In genomic region chr2:125749330-125749729, GRCm38 (mm10) we compare ENCODE assay signal across 27 mouse cellular contexts.
"Had no signal": no experiment of that assay in that cellular context is flagged by ENCODE, and none has a peak within 500 bp of the region (broad histone marks: within the 10 kb centered on the region; RNA-seq: fewer than 3 reads in every experiment).

No protein-coding gene starts in this region.

- H3K9me3 ChIP-seq: heart, embryonic 10.5 days; heart, embryonic 12.5 days; hindbrain, embryonic 10.5 days; hindbrain, embryonic 12.5 days; intestine, embryonic 15.5 days; limb, embryonic 10.5 days; limb, embryonic 12.5 days; liver, embryonic 13.5 days; liver, embryonic 15.5 days had no signal

- H3K27ac ChIP-seq: gastrocnemius, adult 2 months; heart, embryonic 10.5 days; hindbrain, embryonic 10.5 days; hindbrain, embryonic 12.5 days; hindbrain, embryonic 14.5 days; intestine, embryonic 15.5 days; left cerebral cortex, adult 2 months; limb, embryonic 10.5 days; limb, embryonic 12.5 days; liver, embryonic 13.5 days; liver, embryonic 15.5 days had no signal

- H3K4me2 ChIP-seq: heart, embryonic 12.5 days; hindbrain, embryonic 12.5 days; hindbrain, embryonic 14.5 days; intestine, embryonic 15.5 days; limb, embryonic 12.5 days; liver, embryonic 11.5 days; liver, embryonic 13.5 days; liver, embryonic 15.5 days had no signal

- H3K4me3 ChIP-seq: gastrocnemius, adult 2 months; heart, embryonic 10.5 days; heart, embryonic 12.5 days; hindbrain, embryonic 10.5 days; hindbrain, embryonic 12.5 days; intestine, embryonic 15.5 days; left cerebral cortex, adult 2 months; limb, embryonic 10.5 days; limb, embryonic 12.5 days; liver, embryonic 13.5 days; liver, embryonic 15.5 days had no signal

- H3K27me3 ChIP-seq: heart, embryonic 12.5 days; hindbrain, embryonic 12.5 days; intestine, embryonic 15.5 days; limb, embryonic 12.5 days; liver, embryonic 13.5 days; liver, embryonic 15.5 days had no signal

- H3K9ac ChIP-seq: heart, embryonic 12.5 days; hindbrain, embryonic 12.5 days; hindbrain, embryonic 14.5 days; intestine, embryonic 15.5 days; limb, embryonic 12.5 days; liver, embryonic 13.5 days; liver, embryonic 15.5 days had no signal

- ATAC-seq: hindbrain, embryonic 16.5 days; inflammation-experienced regulatory T-cells, adult 6 months; intestine, embryonic 15.5 days; intestine, postnatal 0 days had no signal

- H3K4me1 ChIP-seq: heart, embryonic 10.5 days; heart, embryonic 12.5 days; hindbrain, embryonic 10.5 days; hindbrain, embryonic 12.5 days; intestine, embryonic 15.5 days; limb, embryonic 10.5 days; limb, embryonic 12.5 days; liver, embryonic 13.5 days; liver, embryonic 15.5 days had no signal

- DNase-seq: gastrocnemius, adult 2 months; gastrocnemius, postnatal 10 days; gastrocnemius, postnatal 25 days; heart, adult 18-20 months; heart, postnatal 10 days; heart, postnatal 4 days; kidney, adult 18-20 months; kidney, adult 8-10 months; kidney, postnatal 10 days; kidney, postnatal 25 days; kidney, postnatal 4 days; liver; liver, embryonic 13.5 days had no signal
